Mouse (Mus musculus) myocyte (in vitro differentiated cells): Measurements from ENCODE around the gene A2ml1.
"Not testable (repeated sequence)": the region's sequence is repeated elsewhere in the genome, so short reads cannot be mapped to it uniquely, and the experiment has no call there.

Source experiments
- CEBPB ChIP-seq: IDR thresholded peaks from 2 replicates; pipeline ENCODE4 v1.6.1; 2011; ENCODE audit warnings: mild to moderate bottlenecking, moderate library complexity; ENCODE audit not compliant: poor library complexity, insufficient read depth, severe bottlenecking
- MAX ChIP-seq: IDR thresholded peaks from one replicate; pipeline ENCODE4 v1.6.1; 2011; ENCODE audit warnings: low read depth, mild to moderate bottlenecking, control low read depth
- MYOD1 ChIP-seq, 3 experiments: IDR thresholded peaks; one replicate each; pipeline ENCODE4 v1.6.1; 2011; ENCODE audit warnings: control low read depth in 2 of 3, low read depth in 2 of 3, mild to moderate bottlenecking in 2 of 3, moderate library complexity in 1 of 3; ENCODE audit not compliant: insufficient read length in 2 of 3, control insufficient read depth in 1 of 3
- MYOG ChIP-seq, 3 experiments: IDR thresholded peaks; one replicate each; pipeline ENCODE4 v1.6.1; 2011; ENCODE audit warnings: control low read depth in 2 of 3, low read depth in 2 of 3, mild to moderate bottlenecking in 2 of 3; ENCODE audit not compliant: insufficient read length in 2 of 3, control insufficient read depth in 1 of 3, insufficient read depth in 1 of 3
- POLR2A ChIP-seq: IDR thresholded peaks from one replicate; pipeline ENCODE4 v1.6.1; 2011; ENCODE audit warnings: low read depth, mild to moderate bottlenecking, control low read depth, moderate library complexity; ENCODE audit not compliant: insufficient read length
- SRF ChIP-seq: IDR thresholded peaks from one replicate; pipeline ENCODE4 v1.6.1; 2011; ENCODE audit warnings: low read depth; ENCODE audit not compliant: control insufficient read depth, insufficient read length
- TCF12 ChIP-seq: IDR thresholded peaks from one replicate; pipeline ENCODE4 v1.6.1; 2011; ENCODE audit warnings: mild to moderate bottlenecking, control low read depth; ENCODE audit not compliant: poor library complexity, insufficient read depth, severe bottlenecking
- TCF3 ChIP-seq: IDR thresholded peaks from one replicate; pipeline ENCODE4 v1.6.1; 2011; ENCODE audit warnings: low read depth, control low read depth; ENCODE audit not compliant: insufficient read length

- TF ChIP-seq POLR2A; CEBPB; MAX; SRF; MYOG (IDR thresholded peaks at IDR 0.05; ENCODE audit: control insufficient read depth in 1 of 3, insufficient read depth in 1 of 3, insufficient read length in 2 of 3, low read depth in 2 of 3); TCF12; TCF3; MYOD1 (IDR thresholded peaks at IDR 0.05; ENCODE audit: control insufficient read depth in 1 of 3, insufficient read length in 2 of 3, low read depth in 2 of 3): not testable (repeated sequence)
Measured at GRCm38 (mm10) chr6:128629771-128630739, 48.6 kb upstream of the A2ml1 start.
